Mouse (Mus musculus): ENCODE measurements at regions not wholly inside any gene's neighbourhood (a gene's known extent, or its start where the extent isn't known, plus 50 kb on each side); places are given as distances from the start of the nearest gene placed in this dataset.

DNA sequence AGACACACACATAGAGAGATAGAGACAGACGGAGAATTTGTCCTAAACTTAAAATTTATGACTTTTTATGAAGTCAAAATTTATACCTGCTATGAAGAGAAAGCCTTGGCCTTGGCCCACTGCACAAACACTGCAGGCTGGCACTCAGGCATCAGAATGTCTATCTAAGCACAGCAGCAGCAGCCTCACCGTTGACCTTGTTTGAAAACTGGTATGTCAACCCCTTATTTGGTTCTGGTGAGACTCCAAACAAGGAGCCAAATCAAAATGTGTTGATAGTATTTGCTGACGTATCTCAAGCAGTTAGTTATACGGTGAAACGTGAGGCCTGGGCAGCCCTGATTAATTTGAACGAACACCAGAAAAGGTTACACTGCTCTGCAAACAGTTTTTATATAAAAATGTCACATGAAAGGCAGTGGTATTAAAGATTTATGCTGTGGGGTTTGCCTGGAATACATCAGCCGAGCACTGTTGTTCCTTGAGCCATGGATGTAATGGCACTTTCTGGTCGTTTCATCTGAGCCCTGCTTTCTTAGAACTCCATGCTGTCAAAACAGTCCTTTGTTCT is 97.1 kb upstream of the Gm9747 start:
- no peak for TF ChIP-seq ZNF384 (IDR thresholded peaks at IDR 0.05; ENCODE audit: low read depth, low read length)
- no peak for TF ChIP-seq MAFK (IDR thresholded peaks at IDR 0.05; ENCODE audit: insufficient read depth, low read depth, low read length)
- TF ChIP-seq CHD2 (IDR thresholded peaks at IDR 0.05; ENCODE audit: low read depth, low read length) = no peak
- no peak for TF ChIP-seq ZC3H11A (IDR thresholded peaks at IDR 0.05; ENCODE audit: borderline replicate concordance, low read depth, low read length)
